Mouse (Mus musculus): ENCODE measurements around the gene Tcaf3. TPM values are rescaled to one million over a fixed set of nuclear protein-coding genes. Genes with fewer than 3 reads are reported as not detected.

Tcaf3 gene
- total RNA-seq (2014; rRNA removed), result not detected in 2 replicates
- not detected in 2 replicates for polyA plus RNA-seq (2015; fragmentation: Nextera tagmentation; extraction: Ambion mirVana)

DNA sequence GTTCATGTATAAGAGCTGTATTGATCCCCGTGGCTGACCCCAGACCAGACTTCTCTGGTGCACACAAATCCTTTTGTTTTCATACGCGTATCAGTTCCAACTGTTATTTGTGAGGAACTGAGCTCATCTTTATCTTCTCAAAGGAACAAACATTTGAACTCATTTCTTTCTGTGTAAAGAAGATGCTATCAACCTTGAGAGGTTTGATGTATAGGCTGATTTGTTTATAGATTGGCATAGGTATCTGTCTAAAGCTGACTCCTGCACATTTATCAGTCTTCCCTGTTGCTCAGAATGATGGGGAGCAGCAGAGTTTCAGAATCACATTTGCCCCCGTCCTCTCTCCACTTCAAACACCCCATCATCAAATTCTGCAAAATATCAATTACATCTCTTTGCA is at the start of gene Tcaf3:
TSS of gene Tcaf3 (minus strand) at position 101 of the 400 bp plus-strand sequence.
- Histone ChIP-seq H3K9me3 (ENCODE audit: low read length) (no peaks in the 10 kb centered on the region), H3K4me2 (ENCODE audit: low read depth) (no peak within 1 kb of the TSS), H3K9ac (no peak within 1 kb of the TSS), H3K4me1 (ENCODE audit: insufficient read depth) (no peaks in the 10 kb centered on the region), H3K27me3 (ENCODE audit: insufficient read depth, low read length) (no peaks in the 10 kb centered on the region), H3K36me3 (ENCODE audit: insufficient read depth) (no peaks in the 10 kb centered on the region), H3K27ac (ENCODE audit: low read depth, low read length) (no peak within 1 kb of the TSS), H3K4me3 (ENCODE audit: low read depth, low read length) (no peak within 1 kb of the TSS)
- DNase-seq (no peak), ATAC-seq (no peak)
- 74% methylated on average over 4 of the region's 4 CpGs for WGBS
- no peak for TF ChIP-seq CTCF (IDR thresholded peaks at IDR 0.05; ENCODE audit: low read depth)

DNA sequence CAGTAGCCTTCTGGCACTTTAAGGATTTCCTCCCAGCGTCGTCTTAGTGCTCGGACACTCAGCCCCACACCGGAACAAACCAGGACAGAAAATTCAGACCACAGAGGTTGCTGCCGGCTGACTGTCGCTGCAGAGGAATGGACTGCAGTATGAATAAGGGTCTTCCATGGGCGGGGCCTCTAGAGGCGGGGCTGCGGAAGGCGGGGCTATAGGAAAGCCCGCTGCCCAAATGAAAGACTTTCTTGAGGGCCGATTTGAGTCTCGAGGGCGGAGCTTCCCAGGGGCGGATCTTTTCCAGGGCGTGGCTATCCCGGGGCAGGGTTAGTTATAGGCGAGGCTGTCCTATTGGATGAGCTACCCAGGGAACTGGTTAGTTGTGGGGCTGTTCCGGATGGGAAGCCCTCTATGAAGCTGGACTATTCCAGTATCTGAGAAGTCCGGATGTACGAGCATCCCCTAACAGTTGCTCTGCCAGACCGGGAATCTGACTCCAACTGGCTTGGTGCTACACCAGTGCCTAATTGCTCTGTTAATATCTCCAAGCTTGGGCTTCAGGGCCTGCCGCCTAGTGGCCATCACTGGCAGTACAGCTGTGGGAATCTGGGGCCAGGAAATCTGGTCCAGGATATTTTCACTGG is 47.5 kb upstream of the Tcaf3 start, which contains the start of gene Tcaf2:
TSS of gene Tcaf2 (minus strand) at position 343 of the 638 bp plus-strand sequence.
- no peaks in the 10 kb centered on the region for H3K9me3 ChIP-seq (ENCODE audit: low read length)
- peak; percentile 95 for ATAC-seq
- 1% methylated on average over 23 of the region's 23 CpGs for WGBS

DNA sequence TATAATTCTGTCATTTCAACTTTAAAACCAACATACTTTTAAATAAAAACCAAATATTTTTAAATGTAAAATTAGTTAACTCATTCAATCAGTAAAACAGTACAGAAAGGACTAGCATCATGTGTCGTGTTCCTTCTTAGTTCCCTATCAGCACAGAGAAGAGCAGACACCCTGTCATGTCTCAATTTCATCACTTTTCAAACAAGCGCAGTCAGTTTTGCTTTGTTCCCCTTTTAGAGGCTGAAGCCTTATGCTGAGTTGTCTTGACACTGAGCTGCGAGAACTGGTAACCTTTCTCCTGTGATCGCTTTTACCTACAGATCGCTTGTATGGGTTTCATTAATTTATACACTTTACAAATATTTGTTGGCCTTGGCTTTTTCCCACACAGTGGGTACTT is 36.9 kb upstream of the Tcaf3 start:
- 89% methylated on average over 5 of the region's 5 CpGs for WGBS
- Histone ChIP-seq H3K9ac (no peak overlapping the region), H3K4me3 (ENCODE audit: low read depth, low read length) (no peak overlapping the region), H3K4me2 (ENCODE audit: low read depth) (no peak overlapping the region), H3K4me1 (ENCODE audit: insufficient read depth) (no peaks in the 10 kb centered on the region), H3K9me3 (ENCODE audit: low read length) (no peaks in the 10 kb centered on the region), H3K36me3 (ENCODE audit: insufficient read depth) (no peaks in the 10 kb centered on the region), H3K27ac (ENCODE audit: low read depth, low read length) (no peak overlapping the region), H3K27me3 (ENCODE audit: insufficient read depth, low read length) (no peaks in the 10 kb centered on the region)
- ATAC-seq, result no peak
- no peak for DNase-seq
- no peak for TF ChIP-seq CTCF (IDR thresholded peaks at IDR 0.05; ENCODE audit: low read depth)

More for the DNA sequence above, 47.5 kb upstream of the Tcaf3 start, which contains the start of gene Tcaf2:
- H3K27me3 ChIP-seq (ENCODE audit: insufficient read depth, low read length), result no peaks in the 10 kb centered on the region
- no peak within 1 kb of the TSS for H3K27ac ChIP-seq (ENCODE audit: low read depth, low read length)
- peak; percentile 85 for TF ChIP-seq CTCF (IDR thresholded peaks at IDR 0.05; ENCODE audit: low read depth)
- no peaks in the 10 kb centered on the region for H3K4me1 ChIP-seq (ENCODE audit: insufficient read depth)
- peak within 1 kb of the TSS; percentile 28 for H3K4me3 ChIP-seq (ENCODE audit: low read depth, low read length)
- peak within 1 kb of the TSS; percentile 37 for H3K9ac ChIP-seq
- no peaks in the 10 kb centered on the region for H3K36me3 ChIP-seq (ENCODE audit: insufficient read depth)
- peak; percentile 66 for DNase-seq
- peak within 1 kb of the TSS; percentile 48 for H3K4me2 ChIP-seq (ENCODE audit: low read depth)

DNA sequence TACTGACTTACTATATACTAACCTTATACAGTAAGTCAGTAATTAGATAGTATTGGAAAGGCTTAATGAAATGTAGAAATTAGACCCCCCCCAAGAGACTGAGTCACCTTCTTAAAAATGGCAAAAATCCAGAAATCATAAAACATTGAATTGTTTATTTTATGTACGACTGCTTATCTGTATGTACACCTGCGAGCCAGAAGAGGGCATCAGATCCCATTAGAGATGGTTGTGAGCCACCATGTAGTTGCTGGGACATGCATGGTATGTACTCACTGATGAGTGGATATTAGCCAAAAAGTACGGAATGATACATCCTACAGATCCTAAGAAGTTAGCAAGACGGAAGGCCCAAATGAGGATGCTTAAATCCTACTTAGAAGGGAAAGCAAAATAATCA is 33.9 kb upstream of the Tcaf3 start:
- Histone ChIP-seq H3K9me3 (ENCODE audit: low read length) (no peaks in the 10 kb centered on the region), H3K36me3 (ENCODE audit: insufficient read depth) (no peaks in the 10 kb centered on the region), H3K9ac (no peak overlapping the region), H3K4me2 (ENCODE audit: low read depth) (no peak overlapping the region), H3K27me3 (ENCODE audit: insufficient read depth, low read length) (no peaks in the 10 kb centered on the region), H3K4me3 (ENCODE audit: low read depth, low read length) (no peak overlapping the region), H3K27ac (ENCODE audit: low read depth, low read length) (no peak overlapping the region), H3K4me1 (ENCODE audit: insufficient read depth) (no peaks in the 10 kb centered on the region)
- 76% methylated on average over 4 of the region's 4 CpGs for whole genome bisulfite sequencing
- peak; percentile 29 for TF ChIP-seq CTCF (IDR thresholded peaks at IDR 0.05; ENCODE audit: low read depth)
- DNase-seq (no peak), ATAC-seq (no peak)

DNA sequence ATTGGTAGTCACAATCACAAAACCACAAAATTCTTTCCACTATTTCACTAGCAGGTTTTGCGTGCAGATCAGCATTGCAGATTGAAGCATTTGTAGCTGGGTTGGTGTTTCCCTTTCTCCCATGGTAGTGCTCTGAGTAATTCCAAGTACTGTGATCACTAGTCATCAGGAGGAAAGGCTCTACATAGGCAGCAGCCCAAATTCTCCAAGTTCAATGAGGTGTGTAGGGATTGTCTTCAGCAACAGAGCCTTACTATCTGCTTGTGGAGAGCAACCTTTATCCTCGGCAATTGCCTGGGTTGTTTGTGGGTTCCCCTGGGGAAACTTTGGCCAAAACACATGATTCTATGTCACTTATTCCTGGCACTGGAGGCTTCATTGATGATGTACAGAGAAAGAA is 19.4 kb upstream of the Tcaf3 start:
- Histone ChIP-seq H3K4me2 (ENCODE audit: low read depth) (no peak overlapping the region), H3K36me3 (ENCODE audit: insufficient read depth) (no peaks in the 10 kb centered on the region), H3K27ac (ENCODE audit: low read depth, low read length) (no peak overlapping the region), H3K4me3 (ENCODE audit: low read depth, low read length) (no peak overlapping the region), H3K4me1 (ENCODE audit: insufficient read depth) (no peaks in the 10 kb centered on the region), H3K9me3 (ENCODE audit: low read length) (no peaks in the 10 kb centered on the region), H3K9ac (no peak overlapping the region), H3K27me3 (ENCODE audit: insufficient read depth, low read length) (no peaks in the 10 kb centered on the region)
- ATAC-seq, result no peak
- 76% methylated on average over 2 of the region's 2 CpGs for WGBS
- no peak for TF ChIP-seq CTCF (IDR thresholded peaks at IDR 0.05; ENCODE audit: low read depth)
- DNase-seq, result no peak

DNA sequence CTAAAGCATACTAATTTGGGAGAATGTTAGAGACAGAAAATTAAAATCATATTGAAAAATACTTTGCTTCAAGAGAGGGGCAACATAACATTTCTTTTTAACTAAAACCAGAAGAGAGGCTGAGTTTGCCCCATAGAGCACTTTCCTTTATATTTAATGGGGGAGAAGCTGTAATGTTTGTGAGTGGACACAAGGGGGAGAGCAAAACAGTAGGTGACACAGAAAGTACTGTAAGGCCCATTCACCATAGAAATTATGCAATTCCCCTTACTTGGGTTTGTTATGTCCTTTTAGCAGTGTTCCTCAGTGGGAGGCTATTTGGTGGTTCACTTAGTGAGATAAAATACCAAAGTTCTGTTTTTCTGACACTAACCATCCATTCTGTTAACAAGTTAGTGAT is 14.7 kb upstream of the Tcaf3 start:
- Histone ChIP-seq H3K4me1 (ENCODE audit: insufficient read depth) (no peaks in the 10 kb centered on the region), H3K36me3 (ENCODE audit: insufficient read depth) (no peaks in the 10 kb centered on the region), H3K27me3 (ENCODE audit: insufficient read depth, low read length) (no peaks in the 10 kb centered on the region), H3K27ac (ENCODE audit: low read depth, low read length) (no peak overlapping the region), H3K4me3 (ENCODE audit: low read depth, low read length) (no peak overlapping the region), H3K9ac (no peak overlapping the region), H3K4me2 (ENCODE audit: low read depth) (no peak overlapping the region), H3K9me3 (ENCODE audit: low read length) (no peaks in the 10 kb centered on the region)
- DNase-seq, result peak; percentile 9
- 0 out of 2 replicates have a peak, but pooled peaks have one; percentile 40 for ATAC-seq
- TF ChIP-seq CTCF (IDR thresholded peaks at IDR 0.05; ENCODE audit: low read depth), result peak; percentile 65

DNA sequence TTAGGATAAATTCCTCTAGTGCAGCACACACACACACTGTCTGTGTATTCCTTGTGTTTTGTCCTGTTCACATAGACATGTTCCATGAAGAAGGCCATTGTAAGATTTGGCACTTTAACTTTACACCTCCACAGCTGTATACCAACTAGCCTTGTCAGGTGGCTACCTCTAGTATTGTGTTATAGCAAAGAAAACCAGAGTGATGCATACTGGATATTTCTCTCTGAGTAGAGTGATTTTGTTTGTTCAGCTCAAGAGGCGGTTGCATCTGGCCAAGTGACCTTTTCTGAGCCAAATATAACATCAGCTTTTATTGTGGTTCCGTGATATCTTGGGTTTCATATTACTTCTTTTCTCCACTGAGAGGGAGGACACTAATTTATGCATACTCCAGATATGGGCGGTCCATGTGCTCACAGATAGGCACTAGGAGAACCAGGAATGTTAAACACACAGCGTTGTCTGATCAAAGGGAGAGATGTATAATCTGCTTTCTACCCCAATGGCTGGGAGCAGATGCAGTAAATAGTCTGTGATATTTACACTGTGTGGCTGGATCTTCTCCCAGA is 13.5 kb upstream of the Tcaf3 start:
- TF ChIP-seq CTCF (IDR thresholded peaks at IDR 0.05; ENCODE audit: low read depth), result no peak
- DNase-seq, result no peak
- no peaks in the 10 kb centered on the region for H3K9me3 ChIP-seq (ENCODE audit: low read length)
- no peak overlapping the region for H3K27ac ChIP-seq (ENCODE audit: low read depth, low read length)
- 78% methylated on average over 4 of the region's 4 CpGs for WGBS
- no peak overlapping the region for H3K9ac ChIP-seq
- no peak for ATAC-seq
- no peak overlapping the region for H3K4me3 ChIP-seq (ENCODE audit: low read depth, low read length)
- no peaks in the 10 kb centered on the region for H3K4me1 ChIP-seq (ENCODE audit: insufficient read depth)
- no peak overlapping the region for H3K4me2 ChIP-seq (ENCODE audit: low read depth)
- no peaks in the 10 kb centered on the region for H3K27me3 ChIP-seq (ENCODE audit: insufficient read depth, low read length)
- H3K36me3 ChIP-seq (ENCODE audit: insufficient read depth), result no peaks in the 10 kb centered on the region

Data from forebrain, postnatal 0 days (tissue).